Mouse (Mus musculus): Measurements from ENCODE around the gene Dab1. TPM values are rescaled to one million over a fixed set of nuclear protein-coding genes. Genes with fewer than 3 reads are reported as not detected.

Dab1 gene
- total and polyA plus RNA-seq, 3 experiments, result not detected

- H3K4me1 ChIP-seq (ENCODE audit: control insufficient read depth in 1 of 2, insufficient read depth in 2 of 2, low read length in 2 of 2), result no peaks in the 10 kb centered on the region
- H3K27me3 ChIP-seq (ENCODE audit: control insufficient read depth in 1 of 2, insufficient read depth in 2 of 2, low read length in 2 of 2), result no peaks in the 10 kb centered on the region
- no peak for TF ChIP-seq ZNF384 (IDR thresholded peaks at IDR 0.05; ENCODE audit: low read depth, low read length)
- TF ChIP-seq ELF1 (IDR thresholded peaks at IDR 0.05; ENCODE audit: low read depth, low read length), result no peak
- no peak for TF ChIP-seq GATA1 (IDR thresholded peaks at IDR 0.05; ENCODE audit: low read depth, low read length)
- no peak for TF ChIP-seq MAZ (IDR thresholded peaks at IDR 0.05; ENCODE audit: low read depth, low read length)
- TF ChIP-seq KAT2A (conservative IDR thresholded peaks at IDR 0.05; ENCODE audit: low read depth, low read length), result no peak
- no peak for TF ChIP-seq TBP (IDR thresholded peaks at IDR 0.05; ENCODE audit: low read depth, low read length)
- no peak for TF ChIP-seq E2F4 (IDR thresholded peaks at IDR 0.05; ENCODE audit: borderline replicate concordance, low read depth, low read length)
- TF ChIP-seq USF2 (IDR thresholded peaks at IDR 0.05; ENCODE audit: borderline replicate concordance in 1 of 2, insufficient read depth in 1 of 2, low read depth in 1 of 2, low read length in 2 of 2), result no peak
- TF ChIP-seq SMC3 (IDR thresholded peaks at IDR 0.05; ENCODE audit: low read depth, low read length), result no peak
- TF ChIP-seq BHLHE40 (IDR thresholded peaks at IDR 0.05; ENCODE audit: borderline replicate concordance, low read depth, low read length), result no peak
- no peak for TF ChIP-seq RCOR1 (IDR thresholded peaks at IDR 0.05; ENCODE audit: low read depth, low read length)
- TF ChIP-seq ZKSCAN1 (IDR thresholded peaks at IDR 0.05; ENCODE audit: low read depth, low read length), result no peak
- no peak for TF ChIP-seq CTCF (IDR thresholded peaks at IDR 0.05 in 2 of 3, conservative IDR thresholded peaks at IDR 0.05 in 1 of 3; ENCODE audit: control insufficient read depth in 1 of 3, insufficient read depth in 1 of 3, low read depth in 2 of 3, low read length in 3 of 3, poor library complexity in 1 of 3, severe bottlenecking in 1 of 3)
- no peak for DNase-seq (ENCODE audit: low read depth, low spot score)
- H3K36me3 ChIP-seq (ENCODE audit: control insufficient read depth in 1 of 2, insufficient read depth in 2 of 2, low read length in 2 of 2), result no peaks in the 10 kb centered on the region
- H3K9me3 ChIP-seq (replicated peaks; ENCODE audit: insufficient read depth, low read length), result no peaks in the 10 kb centered on the region
- no peaks in the 10 kb centered on the region for H3K79me2 ChIP-seq (ENCODE audit: control insufficient read depth, insufficient read depth, low read length, poor library complexity)
- no peak overlapping the region for H3K9ac ChIP-seq (ENCODE audit: control insufficient read depth, low read depth, low read length, poor library complexity, severe bottlenecking)
- H3K27ac ChIP-seq (ENCODE audit: control insufficient read depth, low read depth, low read length), result no peak overlapping the region
- H3K4me3 ChIP-seq (ENCODE audit: control insufficient read depth in 1 of 2, insufficient read depth in 1 of 2, low read depth in 2 of 2, low read length in 2 of 2), result no peak overlapping the region
Measured at GRCm38 (mm10) chr4:103619946-103620371, 800 bp downstream of the Dab1 start.

DNA sequence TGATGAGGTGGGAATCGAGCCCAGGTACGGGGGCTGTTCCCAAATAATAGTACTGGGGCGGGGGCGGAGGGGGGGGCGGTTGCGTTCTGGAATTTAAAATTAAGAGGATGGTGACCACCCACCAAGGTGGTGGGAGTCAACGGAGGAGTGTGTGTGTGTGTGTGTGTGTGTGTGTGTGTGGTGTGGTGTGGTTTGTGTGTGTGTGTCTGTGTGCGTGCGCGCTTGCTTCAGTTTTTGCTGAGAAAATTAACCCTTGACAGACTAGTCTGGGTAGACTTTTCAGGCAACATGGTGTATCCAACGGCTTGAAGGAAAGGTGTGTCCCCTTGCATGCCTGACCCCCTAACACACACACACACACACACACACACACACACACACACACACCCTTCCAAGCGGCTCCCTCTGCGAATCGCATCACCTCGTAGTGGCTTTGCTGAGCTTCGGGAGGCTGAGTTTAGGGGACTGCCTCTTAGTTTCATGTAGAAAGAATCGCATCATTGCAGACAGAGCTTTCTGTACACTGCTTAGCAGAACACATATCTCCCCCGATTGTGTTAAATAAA is 1.5 kb downstream of the Dab1 start:
- no peak overlapping the region for H3K27ac ChIP-seq (ENCODE audit: control insufficient read depth, low read depth, low read length)
- TF ChIP-seq EP300 (IDR thresholded peaks at IDR 0.05; ENCODE audit: low read depth in 1 of 2, low read length in 2 of 2), result no peak
- TF ChIP-seq TBP (IDR thresholded peaks at IDR 0.05; ENCODE audit: low read depth, low read length), result no peak
- no peak for TF ChIP-seq CHD1 (IDR thresholded peaks at IDR 0.05; ENCODE audit: low read depth, low read length)
- TF ChIP-seq NRF1 (IDR thresholded peaks at IDR 0.05; ENCODE audit: insufficient read depth, low read depth, low read length, poor library complexity, severe bottlenecking), result no peak
- TF ChIP-seq ZKSCAN1 (IDR thresholded peaks at IDR 0.05; ENCODE audit: low read depth, low read length), result no peak
- no peak for TF ChIP-seq MYB (IDR thresholded peaks at IDR 0.05; ENCODE audit: low read depth, low read length)
- TF ChIP-seq MAZ (IDR thresholded peaks at IDR 0.05; ENCODE audit: low read depth, low read length), result no peak
- no peak for TF ChIP-seq USF1 (IDR thresholded peaks at IDR 0.05; ENCODE audit: low read depth, low read length)
- H3K9ac ChIP-seq (ENCODE audit: control insufficient read depth, low read depth, low read length, poor library complexity, severe bottlenecking), result no peak overlapping the region
- H3K4me1 ChIP-seq (ENCODE audit: control insufficient read depth in 1 of 2, insufficient read depth in 2 of 2, low read length in 2 of 2), result no peaks in the 10 kb centered on the region
- no peaks in the 10 kb centered on the region for H3K27me3 ChIP-seq (ENCODE audit: control insufficient read depth in 1 of 2, insufficient read depth in 2 of 2, low read length in 2 of 2)
- H3K4me3 ChIP-seq (ENCODE audit: control insufficient read depth in 1 of 2, insufficient read depth in 1 of 2, low read depth in 2 of 2, low read length in 2 of 2), result no peak overlapping the region
- H3K79me2 ChIP-seq (ENCODE audit: control insufficient read depth, insufficient read depth, low read length, poor library complexity), result no peaks in the 10 kb centered on the region
- no peaks in the 10 kb centered on the region for H3K36me3 ChIP-seq (ENCODE audit: control insufficient read depth in 1 of 2, insufficient read depth in 2 of 2, low read length in 2 of 2)
- no peaks in the 10 kb centered on the region for H3K9me3 ChIP-seq (replicated peaks; ENCODE audit: insufficient read depth, low read length)
- no peak for DNase-seq (ENCODE audit: low read depth, low spot score)

All from MEL (cell line).